Mouse (Mus musculus): ENCODE data around the gene Soat2.

GRCm38 (mm10) chr15:102175736-102176319 lies 25.5 kb downstream of the Soat2 start:
- no peak for TF ChIP-seq CTCF (IDR thresholded peaks at IDR 0.05; ENCODE audit: borderline replicate concordance, control insufficient read depth, extremely low read depth, insufficient read depth, low read length, poor library complexity)
- no peak for TF ChIP-seq POLR2A (IDR thresholded peaks at IDR 0.05; ENCODE audit: control insufficient read depth, extremely low read depth, insufficient read depth, low read length, poor library complexity)
